Mouse (Mus musculus): ENCODE measurements at regions not wholly inside any gene's neighbourhood (a gene's known extent, or its start where the extent isn't known, plus 50 kb on each side); places are given as distances from the start of the nearest gene placed in this dataset.
"Not testable (repeated sequence)": the region's sequence is repeated elsewhere in the genome, so short reads cannot be mapped to it uniquely, and the experiment has no call there.

GRCm38 (mm10) chr12:77887335-77887734 is 306.7 kb upstream of the Gm6657 start:
- 71% methylated on average over 2 of the region's 2 CpGs for WGBS
- Histone ChIP-seq H3K4me2 (ENCODE audit: low read depth, low read length) (no peak overlapping the region), H3K9ac (ENCODE audit: low read depth, low read length) (no peak overlapping the region), H3K4me3 (ENCODE audit: low read length) (no peak overlapping the region), H3K27me3 (replicated peaks; ENCODE audit: control insufficient read depth, insufficient read depth, low read length) (no peaks in the 10 kb centered on the region), H3K36me3 (ENCODE audit: control insufficient read depth, insufficient read depth, low read length) (no peaks in the 10 kb centered on the region), H3K4me1 (ENCODE audit: control insufficient read depth, insufficient read depth, low read length) (no peaks in the 10 kb centered on the region), H3K27ac (ENCODE audit: low read length) (no peak overlapping the region), H3K9me3 (ENCODE audit: control insufficient read depth, low read length) (no peaks in the 10 kb centered on the region)
- ATAC-seq = no peak

- Histone ChIP-seq H3K4me1 (ENCODE audit: control insufficient read depth, insufficient read depth, low read length) (no peaks in the 10 kb centered on the region), H3K9ac (ENCODE audit: low read depth, low read length) (no peak overlapping the region), H3K4me2 (ENCODE audit: low read depth, low read length) (no peak overlapping the region), H3K27ac (ENCODE audit: low read length) (no peak overlapping the region), H3K9me3 (ENCODE audit: control insufficient read depth, low read length) (no peaks in the 10 kb centered on the region), H3K27me3 (replicated peaks; ENCODE audit: control insufficient read depth, insufficient read depth, low read length) (no peaks in the 10 kb centered on the region), H3K36me3 (ENCODE audit: control insufficient read depth, insufficient read depth, low read length) (no peaks in the 10 kb centered on the region), H3K4me3 (ENCODE audit: low read length) (no peak overlapping the region)
- WGBS = 92% methylated on average over 6 of the region's 6 CpGs
- no peak for ATAC-seq
Observed at GRCm38 (mm10) chr12:77891452-77891851, 302.6 kb upstream of the Gm6657 start.

GRCm38 (mm10) chr12:77894238-77894637 is 299.8 kb upstream of the Gm6657 start:
- Histone ChIP-seq H3K4me3 (ENCODE audit: low read length) (no peak overlapping the region), H3K27me3 (replicated peaks; ENCODE audit: control insufficient read depth, insufficient read depth, low read length) (no peaks in the 10 kb centered on the region)

GRCm38 (mm10) chr12:77895508-77895907 is 298.5 kb upstream of the Gm6657 start:
- Histone ChIP-seq H3K4me3 (ENCODE audit: low read length) (no peak overlapping the region), H3K4me1 (ENCODE audit: control insufficient read depth, insufficient read depth, low read length) (no peaks in the 10 kb centered on the region), H3K9ac (ENCODE audit: low read depth, low read length) (no peak overlapping the region), H3K27me3 (replicated peaks; ENCODE audit: control insufficient read depth, insufficient read depth, low read length) (no peaks in the 10 kb centered on the region), H3K9me3 (ENCODE audit: control insufficient read depth, low read length) (no peaks in the 10 kb centered on the region), H3K36me3 (ENCODE audit: control insufficient read depth, insufficient read depth, low read length) (no peaks in the 10 kb centered on the region), H3K27ac (ENCODE audit: low read length) (no peak overlapping the region), H3K4me2 (ENCODE audit: low read depth, low read length) (no peak overlapping the region)
- no peak for ATAC-seq
- 55% methylated on average over 2 of the region's 2 CpGs for WGBS

More at GRCm38 (mm10) chr12:77894238-77894637, 299.8 kb upstream of the Gm6657 start:
- H3K9me3 ChIP-seq (ENCODE audit: control insufficient read depth, low read length) = no peaks in the 10 kb centered on the region
- no peak for ATAC-seq
- H3K4me2 ChIP-seq (ENCODE audit: low read depth, low read length) = no peak overlapping the region
- H3K4me1 ChIP-seq (ENCODE audit: control insufficient read depth, insufficient read depth, low read length) = no peaks in the 10 kb centered on the region
- H3K36me3 ChIP-seq (ENCODE audit: control insufficient read depth, insufficient read depth, low read length) = no peaks in the 10 kb centered on the region
- H3K9ac ChIP-seq (ENCODE audit: low read depth, low read length) = no peak overlapping the region
- H3K27ac ChIP-seq (ENCODE audit: low read length) = no peak overlapping the region

- H3K27ac ChIP-seq (ENCODE audit: low read length); H3K4me2 ChIP-seq (ENCODE audit: low read depth, low read length); H3K9ac ChIP-seq (ENCODE audit: low read depth, low read length); H3K36me3 ChIP-seq (ENCODE audit: control insufficient read depth, insufficient read depth, low read length); H3K9me3 ChIP-seq (ENCODE audit: control insufficient read depth, low read length); H3K4me3 ChIP-seq (ENCODE audit: low read length); H3K27me3 ChIP-seq (replicated peaks; ENCODE audit: control insufficient read depth, insufficient read depth, low read length); ATAC-seq; H3K4me1 ChIP-seq (ENCODE audit: control insufficient read depth, insufficient read depth, low read length): not testable (repeated sequence)
- 75% methylated on average over 2 of the region's 2 CpGs for WGBS
Observed at GRCm38 (mm10) chr12:77898974-77899373, 295.1 kb upstream of the Gm6657 start.

- H3K4me2 ChIP-seq (ENCODE audit: low read depth, low read length) = no peak overlapping the region
- no peak for ATAC-seq
- H3K27me3 ChIP-seq (replicated peaks; ENCODE audit: control insufficient read depth, insufficient read depth, low read length) = no peaks in the 10 kb centered on the region
- H3K4me3 ChIP-seq (ENCODE audit: low read length) = no peak overlapping the region
- H3K27ac ChIP-seq (ENCODE audit: low read length) = no peak overlapping the region
- no peak overlapping the region for H3K9ac ChIP-seq (ENCODE audit: low read depth, low read length)
- no peaks in the 10 kb centered on the region for H3K4me1 ChIP-seq (ENCODE audit: control insufficient read depth, insufficient read depth, low read length)
- H3K9me3 ChIP-seq (ENCODE audit: control insufficient read depth, low read length) = no peaks in the 10 kb centered on the region
- no peaks in the 10 kb centered on the region for H3K36me3 ChIP-seq (ENCODE audit: control insufficient read depth, insufficient read depth, low read length)
- WGBS = 88% methylated on average over 1 of the region's 1 CpGs
Observed at GRCm38 (mm10) chr12:77901254-77901653, 292.8 kb upstream of the Gm6657 start.

GRCm38 (mm10) chr12:77912863-77913554 is 281.0 kb upstream of the Gm6657 start:
- Histone ChIP-seq H3K27me3 (replicated peaks; ENCODE audit: control insufficient read depth, insufficient read depth, low read length) (no peaks in the 10 kb centered on the region), H3K4me2 (ENCODE audit: low read depth, low read length) (no peak overlapping the region), H3K4me1 (ENCODE audit: control insufficient read depth, insufficient read depth, low read length) (no peaks in the 10 kb centered on the region), H3K9me3 (ENCODE audit: control insufficient read depth, low read length) (no peaks in the 10 kb centered on the region), H3K4me3 (ENCODE audit: low read length) (no peak overlapping the region), H3K27ac (ENCODE audit: low read length) (no peak overlapping the region), H3K36me3 (ENCODE audit: control insufficient read depth, insufficient read depth, low read length) (no peaks in the 10 kb centered on the region), H3K9ac (ENCODE audit: low read depth, low read length) (no peak overlapping the region)
- ATAC-seq = no peak
- 42% methylated on average over 4 of the region's 4 CpGs for WGBS

GRCm38 (mm10) chr12:77928729-77929128 is 265.3 kb upstream of the Gm6657 start:
- Histone ChIP-seq H3K4me3 (ENCODE audit: low read length) (no peak overlapping the region), H3K36me3 (ENCODE audit: control insufficient read depth, insufficient read depth, low read length) (no peaks in the 10 kb centered on the region), H3K4me2 (ENCODE audit: low read depth, low read length) (no peak overlapping the region), H3K27ac (ENCODE audit: low read length) (no peak overlapping the region), H3K27me3 (replicated peaks; ENCODE audit: control insufficient read depth, insufficient read depth, low read length) (no peaks in the 10 kb centered on the region), H3K9ac (ENCODE audit: low read depth, low read length) (no peak overlapping the region), H3K4me1 (ENCODE audit: control insufficient read depth, insufficient read depth, low read length) (no peaks in the 10 kb centered on the region), H3K9me3 (ENCODE audit: control insufficient read depth, low read length) (no peaks in the 10 kb centered on the region)
- 76% methylated on average over 4 of the region's 4 CpGs for WGBS
- no peak for ATAC-seq

- no peaks in the 10 kb centered on the region for H3K4me1 ChIP-seq (ENCODE audit: control insufficient read depth, insufficient read depth, low read length)
- H3K9me3 ChIP-seq (ENCODE audit: control insufficient read depth, low read length) = no peaks in the 10 kb centered on the region
- no peak overlapping the region for H3K4me2 ChIP-seq (ENCODE audit: low read depth, low read length)
- no peak overlapping the region for H3K9ac ChIP-seq (ENCODE audit: low read depth, low read length)
- 54% methylated on average over 1 of the region's 1 CpGs for WGBS
- H3K27me3 ChIP-seq (replicated peaks; ENCODE audit: control insufficient read depth, insufficient read depth, low read length) = no peaks in the 10 kb centered on the region
- no peak overlapping the region for H3K27ac ChIP-seq (ENCODE audit: low read length)
- no peak overlapping the region for H3K4me3 ChIP-seq (ENCODE audit: low read length)
- H3K36me3 ChIP-seq (ENCODE audit: control insufficient read depth, insufficient read depth, low read length) = no peaks in the 10 kb centered on the region
- no peak for ATAC-seq
Observed at GRCm38 (mm10) chr12:77929571-77929970, 264.5 kb upstream of the Gm6657 start.

- H3K27ac ChIP-seq (ENCODE audit: low read length) = no peak overlapping the region
- 86% methylated on average over 8 of the region's 8 CpGs for WGBS
- H3K4me3 ChIP-seq (ENCODE audit: low read length) = no peak overlapping the region
- H3K27me3 ChIP-seq (replicated peaks; ENCODE audit: control insufficient read depth, insufficient read depth, low read length) = no peaks in the 10 kb centered on the region
- no peaks in the 10 kb centered on the region for H3K36me3 ChIP-seq (ENCODE audit: control insufficient read depth, insufficient read depth, low read length)
- no peak overlapping the region for H3K9ac ChIP-seq (ENCODE audit: low read depth, low read length)
- H3K9me3 ChIP-seq (ENCODE audit: control insufficient read depth, low read length) = no peaks in the 10 kb centered on the region
- H3K4me1 ChIP-seq (ENCODE audit: control insufficient read depth, insufficient read depth, low read length) = no peaks in the 10 kb centered on the region
- no peak for ATAC-seq
- H3K4me2 ChIP-seq (ENCODE audit: low read depth, low read length) = no peak overlapping the region
Observed at GRCm38 (mm10) chr12:77943960-77944359, 250.1 kb upstream of the Gm6657 start.
